Mouse (Mus musculus): ENCODE data around the gene Ace. TPM values are rescaled to one million over a fixed set of nuclear protein-coding genes. Genes with fewer than 3 reads are reported as not detected.

Ace gene
- total RNA-seq, 4 experiments from 2014 or later = 9.4 to 21.2 (median 13.4) TPM

Other genes starting within 250 kb of the Ace start
- gene Cyb561, start 14.6 kb upstream of the Ace start, total RNA-seq (2022) = 1 to 10 TPM; 2.8 to 5.2 (median 3.8) TPM
- not detected for gene Ace3, start 26.7 kb downstream of the Ace start, total RNA-seq (2022)
- gene Kcnh6, start 40.2 kb downstream of the Ace start, total RNA-seq (2022) = not detected
- 10 to 100 TPM; 21.1 to 27.1 (median 25.0) TPM for gene Dcaf7, start 68.9 kb downstream of the Ace start, total RNA-seq (2022)
- gene Taco1, start 98.1 kb downstream of the Ace start, total RNA-seq (2022) = 10 to 100 TPM; 35.8 to 42.1 (median 39.3) TPM
- 10 to 100 TPM; 20.6 to 24.8 (median 22.5) TPM for gene Map3k3, start 116.7 kb downstream of the Ace start, total RNA-seq (2022)
- not detected for gene Gm10840, start 192.9 kb downstream of the Ace start, total RNA-seq (2022)
- gene Limd2, start 192.9 kb downstream of the Ace start, total RNA-seq (2022) = 1 to 10 TPM; 2.2 to 2.8 (median 2.4) TPM
- gene Strada, start 234.2 kb downstream of the Ace start, total RNA-seq (2022) = 10 to 100 TPM; 11.1 to 14.7 (median 12.6) TPM
- 10 to 100 TPM; 59.2 to 76.2 (median 65.5) TPM for gene Ccdc47, start 248.4 kb downstream of the Ace start, total RNA-seq (2022)
- gene Ddx42, start 249.0 kb downstream of the Ace start, total RNA-seq (2022) = 10 to 100 TPM; 22.8 to 26.9 (median 24.4) TPM